Mouse (Mus musculus): ENCODE results near the gene Ugt1a10. TPM values are rescaled to one million over a fixed set of nuclear protein-coding genes. Genes with fewer than 3 reads are reported as not detected.

The Ugt1a10 gene
- polyA plus RNA-seq, 1 experiment from 2014 or later: not detected

DNA sequence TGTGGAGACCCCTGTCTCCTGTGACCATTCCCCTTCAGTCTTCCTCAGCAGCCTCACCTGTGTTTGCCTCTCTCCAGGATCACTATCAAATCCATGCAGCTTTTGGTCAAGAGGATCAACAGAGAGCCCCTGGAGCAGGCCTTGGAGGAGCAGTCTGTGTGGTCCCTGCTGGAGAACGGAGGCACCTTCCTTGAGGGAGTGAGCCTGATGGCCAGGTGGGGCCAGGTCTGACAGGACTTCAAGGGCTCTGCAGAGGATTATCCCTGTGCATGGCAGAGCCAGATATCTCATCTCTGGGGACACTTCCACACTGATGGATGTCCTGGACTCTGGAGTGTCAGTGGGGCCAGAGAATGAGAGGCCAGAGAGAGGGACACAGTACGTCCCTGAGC lies 200.3 kb downstream of the Ugt1a10 start:
- 0 out of 2 replicates have a peak, but pooled peaks cover 3% of the 10 kb centered on the region for H3K36me3 ChIP-seq (ENCODE audit: control insufficient read depth, insufficient read depth, low read length)
- WGBS: 59% methylated on average over 2 of the region's 2 CpGs
- H3K4me2 ChIP-seq (ENCODE audit: low read depth, low read length): no peak overlapping the region
- H3K27me3 ChIP-seq (ENCODE audit: control insufficient read depth, insufficient read depth, low read length): no peaks in the 10 kb centered on the region
- no peak overlapping the region for H3K4me3 ChIP-seq (ENCODE audit: low read depth, low read length)
- peaks cover 65% of the 10 kb centered on the region for H3K9me3 ChIP-seq (ENCODE audit: control insufficient read depth, low read length)
- H3K27ac ChIP-seq (ENCODE audit: low read depth, low read length): no peak overlapping the region
- H3K4me1 ChIP-seq (ENCODE audit: control insufficient read depth, insufficient read depth, low read length): no peaks in the 10 kb centered on the region
- no peak for ATAC-seq (ENCODE audit: low read depth)
- H3K9ac ChIP-seq (replicated peaks; ENCODE audit: low read depth, low read length): no peak overlapping the region

DNA sequence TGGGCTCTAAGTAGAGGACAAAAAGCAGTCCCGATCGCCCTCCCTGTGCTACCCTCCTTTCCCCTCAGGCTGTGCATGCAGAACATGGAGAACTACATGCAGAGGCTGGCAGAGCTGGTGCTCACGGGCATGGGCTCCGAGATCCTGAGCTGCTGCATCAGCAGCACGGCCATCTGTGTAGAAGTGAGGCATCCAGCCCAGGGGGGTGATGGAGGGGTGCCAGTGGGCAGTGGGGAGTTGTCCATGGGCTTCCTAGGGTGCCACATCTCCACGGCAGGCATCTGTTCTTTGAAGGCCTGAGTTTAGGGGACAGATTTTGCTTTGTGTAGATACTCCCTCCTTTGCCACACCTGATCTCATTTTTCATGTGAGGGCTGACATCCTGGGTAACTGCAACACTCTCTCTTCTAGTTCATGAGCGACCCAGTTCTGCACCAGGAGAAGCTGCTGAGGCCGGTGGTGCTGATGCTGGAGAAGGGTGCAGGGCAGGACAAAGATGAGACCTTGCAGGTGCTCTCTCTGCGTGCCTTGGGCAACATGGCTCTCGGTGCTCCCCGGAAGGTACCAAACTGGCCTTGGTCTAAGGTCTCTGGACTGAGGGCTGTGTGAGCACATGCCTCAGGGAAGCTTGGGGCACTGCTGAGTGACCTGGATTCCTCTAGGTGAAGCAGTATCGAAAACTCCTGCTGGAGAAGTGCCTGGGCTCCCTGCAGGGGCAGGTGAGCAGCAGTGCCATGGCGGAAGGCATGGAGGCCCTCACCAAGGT lies 201.0 kb downstream of the Ugt1a10 start:
- no peak overlapping the region for H3K27ac ChIP-seq (ENCODE audit: low read depth, low read length)
- H3K9ac ChIP-seq (replicated peaks; ENCODE audit: low read depth, low read length): no peak overlapping the region
- H3K36me3 ChIP-seq (ENCODE audit: control insufficient read depth, insufficient read depth, low read length): 0 out of 2 replicates have a peak, but pooled peaks cover 9% of the 10 kb centered on the region
- 81% methylated on average over 13 of the region's 13 CpGs for whole genome bisulfite sequencing
- H3K9me3 ChIP-seq (ENCODE audit: control insufficient read depth, low read length): peaks cover 58% of the 10 kb centered on the region
- H3K4me1 ChIP-seq (ENCODE audit: control insufficient read depth, insufficient read depth, low read length): no peaks in the 10 kb centered on the region
- H3K27me3 ChIP-seq (ENCODE audit: control insufficient read depth, insufficient read depth, low read length): no peaks in the 10 kb centered on the region
- no peak for ATAC-seq (ENCODE audit: low read depth)
- H3K4me3 ChIP-seq (ENCODE audit: low read depth, low read length): no peak overlapping the region
- no peak overlapping the region for H3K4me2 ChIP-seq (ENCODE audit: low read depth, low read length)

DNA sequence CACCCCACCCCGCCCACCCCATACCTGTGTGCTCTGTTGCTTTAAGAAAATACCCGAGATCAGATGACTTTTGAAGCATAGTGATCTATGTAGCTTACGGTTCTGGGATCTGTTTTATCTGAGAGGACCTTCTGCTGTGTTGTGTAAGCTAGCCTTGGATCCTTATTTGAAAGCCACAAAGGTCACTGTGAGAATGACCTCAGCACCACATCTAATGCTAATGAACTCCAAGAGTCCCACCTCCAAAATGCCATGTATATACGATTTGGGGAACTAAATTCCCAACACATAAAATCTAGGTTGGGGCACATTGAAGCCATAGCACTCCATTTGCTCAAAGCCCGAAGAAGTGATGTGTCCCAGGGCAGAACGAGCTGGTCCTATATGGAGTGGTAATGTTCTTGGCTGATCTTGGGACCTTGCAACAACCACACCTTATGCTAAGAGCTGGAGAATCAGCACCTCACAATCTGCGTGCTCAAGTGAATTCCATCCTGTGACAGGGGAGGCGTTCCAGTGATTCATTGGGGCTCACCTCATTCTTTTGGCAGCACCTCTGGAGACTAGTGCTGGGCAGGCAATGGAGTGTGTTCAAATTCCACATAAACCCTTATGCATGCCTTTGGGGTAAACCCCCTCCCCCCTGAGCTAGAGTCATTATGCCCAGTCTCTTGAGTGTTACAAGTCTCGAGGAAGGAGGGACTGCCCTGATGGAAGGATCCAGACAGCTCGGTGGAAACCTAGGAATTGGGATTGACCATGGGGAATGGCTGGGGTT lies 201.9 kb downstream of the Ugt1a10 start:
- 81% methylated on average over 10 of the region's 10 CpGs for WGBS
- no peak overlapping the region for H3K27ac ChIP-seq (ENCODE audit: low read depth, low read length)
- no peaks in the 10 kb centered on the region for H3K27me3 ChIP-seq (ENCODE audit: control insufficient read depth, insufficient read depth, low read length)
- 0 out of 2 replicates have a peak, but pooled peaks cover 9% of the 10 kb centered on the region for H3K36me3 ChIP-seq (ENCODE audit: control insufficient read depth, insufficient read depth, low read length)
- no peak overlapping the region for H3K9ac ChIP-seq (replicated peaks; ENCODE audit: low read depth, low read length)
- H3K4me3 ChIP-seq (ENCODE audit: low read depth, low read length): no peak overlapping the region
- no peak for ATAC-seq (ENCODE audit: low read depth)
- H3K4me2 ChIP-seq (ENCODE audit: low read depth, low read length): no peak overlapping the region
- peaks cover 54% of the 10 kb centered on the region for H3K9me3 ChIP-seq (ENCODE audit: control insufficient read depth, low read length)
- H3K4me1 ChIP-seq (ENCODE audit: control insufficient read depth, insufficient read depth, low read length): no peaks in the 10 kb centered on the region

DNA sequence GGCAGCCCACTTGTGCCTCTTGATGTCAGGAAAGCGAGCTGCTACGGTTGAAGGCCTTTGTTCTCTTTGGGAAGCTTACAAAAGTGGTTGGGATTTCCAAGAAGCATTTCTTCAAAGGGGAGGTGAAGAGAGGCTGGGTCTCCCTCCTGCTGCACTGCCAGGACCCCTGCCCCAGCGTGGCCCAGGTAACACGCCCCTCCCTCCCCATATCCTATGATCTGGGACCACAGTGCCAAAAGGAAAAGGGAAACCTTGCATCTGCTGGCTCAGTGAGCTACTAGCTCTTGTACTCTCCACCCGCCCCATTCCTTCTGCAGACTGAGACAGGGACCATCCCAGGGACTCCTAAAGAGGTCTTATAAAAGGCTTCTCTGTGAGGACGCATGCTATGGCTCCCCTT lies 202.5 kb downstream of the Ugt1a10 start:
- H3K9me3 ChIP-seq (ENCODE audit: control insufficient read depth, low read length): peaks cover 48% of the 10 kb centered on the region
- WGBS: 84% methylated on average over 6 of the region's 6 CpGs
- no peaks in the 10 kb centered on the region for H3K27me3 ChIP-seq (ENCODE audit: control insufficient read depth, insufficient read depth, low read length)
- H3K27ac ChIP-seq (ENCODE audit: low read depth, low read length): no peak overlapping the region
- H3K9ac ChIP-seq (replicated peaks; ENCODE audit: low read depth, low read length): no peak overlapping the region
- no peaks in the 10 kb centered on the region for H3K4me1 ChIP-seq (ENCODE audit: control insufficient read depth, insufficient read depth, low read length)
- H3K4me2 ChIP-seq (ENCODE audit: low read depth, low read length): no peak overlapping the region
- no peak overlapping the region for H3K4me3 ChIP-seq (ENCODE audit: low read depth, low read length)
- ATAC-seq (ENCODE audit: low read depth): no peak
- H3K36me3 ChIP-seq (ENCODE audit: control insufficient read depth, insufficient read depth, low read length): peaks cover 13% of the 10 kb centered on the region

DNA sequence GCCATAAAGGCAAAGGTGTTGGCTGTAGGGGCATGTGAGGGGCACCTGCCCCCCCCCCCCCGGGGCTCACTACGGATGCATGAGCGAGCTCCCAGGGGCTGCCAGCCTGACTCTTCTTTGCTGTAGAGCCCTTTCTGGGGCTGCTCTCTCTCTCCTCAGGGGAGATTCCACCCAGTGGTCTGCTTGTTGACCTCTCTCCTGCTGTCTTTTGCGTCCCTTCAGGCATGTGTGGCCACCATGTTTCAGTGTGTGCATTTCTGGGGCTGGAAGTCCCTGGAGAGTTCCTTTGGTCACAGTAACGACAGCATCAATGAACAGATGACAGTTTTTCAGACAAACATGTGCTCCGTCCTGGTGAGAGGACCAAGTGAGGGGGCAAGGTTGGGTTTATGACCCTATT lies 203.2 kb downstream of the Ugt1a10 start:
- no peak for ATAC-seq (ENCODE audit: low read depth)
- Histone ChIP-seq H3K4me1 (ENCODE audit: control insufficient read depth, insufficient read depth, low read length) (no peaks in the 10 kb centered on the region), H3K36me3 (ENCODE audit: control insufficient read depth, insufficient read depth, low read length) (peaks cover 20% of the 10 kb centered on the region), H3K9ac (replicated peaks; ENCODE audit: low read depth, low read length) (no peak overlapping the region), H3K9me3 (ENCODE audit: control insufficient read depth, low read length) (peaks cover 45% of the 10 kb centered on the region), H3K27me3 (ENCODE audit: control insufficient read depth, insufficient read depth, low read length) (no peaks in the 10 kb centered on the region), H3K4me3 (ENCODE audit: low read depth, low read length) (no peak overlapping the region), H3K27ac (ENCODE audit: low read depth, low read length) (no peak overlapping the region), H3K4me2 (ENCODE audit: low read depth, low read length) (no peak overlapping the region)
- 69% methylated on average over 6 of the region's 6 CpGs for WGBS

DNA sequence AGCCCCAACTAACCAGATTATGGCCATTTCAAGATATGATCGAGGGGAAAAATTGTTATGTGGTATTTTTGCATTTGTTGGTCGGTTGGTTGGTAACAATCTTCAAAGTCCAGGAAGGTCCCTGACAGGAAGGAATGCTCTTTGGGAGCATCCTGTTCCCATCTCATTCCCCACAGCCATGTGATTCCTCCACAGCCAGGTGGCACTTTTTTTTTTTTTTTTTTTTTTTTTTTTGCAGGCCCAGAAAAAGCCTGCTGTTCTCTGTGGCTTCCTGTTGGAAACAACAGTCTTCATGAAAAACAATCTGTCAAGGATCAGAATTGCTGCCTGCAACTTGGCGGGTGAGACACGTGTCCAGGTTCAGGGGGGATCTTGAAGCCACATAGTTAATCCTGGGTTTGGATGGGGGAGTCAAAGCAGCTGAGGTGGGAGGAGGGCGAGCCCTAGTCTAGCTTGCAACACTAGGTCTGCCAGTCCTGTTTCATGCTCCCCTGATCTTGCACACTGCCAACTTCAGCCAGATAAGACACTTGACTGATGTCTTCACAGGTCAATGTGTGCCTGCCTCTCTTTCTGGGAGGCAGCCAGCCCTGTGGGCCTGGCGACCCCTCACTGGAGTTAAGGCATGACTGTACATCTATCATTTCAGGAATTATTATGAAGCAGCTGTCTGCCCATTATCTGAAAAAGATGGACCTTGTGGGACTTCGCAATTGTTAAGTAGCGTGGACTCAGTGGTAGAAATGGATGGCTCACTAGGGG lies 203.9 kb downstream of the Ugt1a10 start:
- Histone ChIP-seq H3K9me3 (ENCODE audit: control insufficient read depth, low read length) (peaks cover 40% of the 10 kb centered on the region), H3K27me3 (ENCODE audit: control insufficient read depth, insufficient read depth, low read length) (no peaks in the 10 kb centered on the region), H3K4me1 (ENCODE audit: control insufficient read depth, insufficient read depth, low read length) (no peaks in the 10 kb centered on the region), H3K4me3 (ENCODE audit: low read depth, low read length) (no peak overlapping the region), H3K4me2 (ENCODE audit: low read depth, low read length) (no peak overlapping the region), H3K9ac (replicated peaks; ENCODE audit: low read depth, low read length) (no peak overlapping the region), H3K36me3 (ENCODE audit: control insufficient read depth, insufficient read depth, low read length) (peaks cover 27% of the 10 kb centered on the region), H3K27ac (ENCODE audit: low read depth, low read length) (no peak overlapping the region)
- WGBS: 77% methylated on average over 8 of the region's 8 CpGs
- peak; percentile 4; the same call in 1 of the 2 replicates for ATAC-seq (ENCODE audit: low read depth)

DNA sequence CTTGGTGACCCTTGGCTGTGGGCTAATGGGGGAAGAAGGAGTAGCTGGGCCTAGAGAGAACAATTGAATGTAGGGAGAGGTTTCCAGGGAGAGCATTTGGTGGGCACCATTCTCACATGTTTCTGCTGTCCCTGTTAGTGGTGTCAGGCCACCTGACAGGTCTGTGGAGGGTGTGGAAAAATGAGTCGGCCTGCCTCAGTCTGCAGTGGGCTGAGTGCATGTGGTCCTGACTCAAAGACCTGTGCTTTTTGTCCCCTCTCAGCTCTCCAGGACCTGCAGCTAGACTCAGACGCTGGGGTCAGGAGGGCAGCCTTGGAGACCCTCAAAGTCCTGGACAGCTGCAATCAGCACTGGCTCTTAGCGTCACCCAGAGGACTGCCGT lies 204.4 kb downstream of the Ugt1a10 start:
- 79% methylated on average over 4 of the region's 4 CpGs for WGBS
- no peaks in the 10 kb centered on the region for H3K27me3 ChIP-seq (ENCODE audit: control insufficient read depth, insufficient read depth, low read length)
- no peak overlapping the region for H3K4me3 ChIP-seq (ENCODE audit: low read depth, low read length)
- H3K4me2 ChIP-seq (ENCODE audit: low read depth, low read length): no peak overlapping the region
- no peak overlapping the region for H3K9ac ChIP-seq (replicated peaks; ENCODE audit: low read depth, low read length)
- H3K36me3 ChIP-seq (ENCODE audit: control insufficient read depth, insufficient read depth, low read length): peaks cover 33% of the 10 kb centered on the region
- H3K4me1 ChIP-seq (ENCODE audit: control insufficient read depth, insufficient read depth, low read length): no peaks in the 10 kb centered on the region
- H3K9me3 ChIP-seq (ENCODE audit: control insufficient read depth, low read length): peaks cover 36% of the 10 kb centered on the region
- ATAC-seq (ENCODE audit: low read depth): peak; percentile 2; the same call in 1 of the 2 replicates
- H3K27ac ChIP-seq (ENCODE audit: low read depth, low read length): no peak overlapping the region

GRCm38 (mm10) chr1:88260114-88260513 lies 204.9 kb downstream of the Ugt1a10 start:
- peak; percentile 9 for ATAC-seq (ENCODE audit: low read depth)
- peaks cover 31% of the 10 kb centered on the region for H3K9me3 ChIP-seq (ENCODE audit: control insufficient read depth, low read length)
- peaks cover 38% of the 10 kb centered on the region for H3K36me3 ChIP-seq (ENCODE audit: control insufficient read depth, insufficient read depth, low read length)
- H3K9ac ChIP-seq (replicated peaks; ENCODE audit: low read depth, low read length): no peak overlapping the region
- WGBS: 77% methylated on average over 6 of the region's 6 CpGs
- H3K27me3 ChIP-seq (ENCODE audit: control insufficient read depth, insufficient read depth, low read length): no peaks in the 10 kb centered on the region
- H3K4me1 ChIP-seq (ENCODE audit: control insufficient read depth, insufficient read depth, low read length): no peaks in the 10 kb centered on the region
- H3K27ac ChIP-seq (ENCODE audit: low read depth, low read length): no peak overlapping the region
- no peak overlapping the region for H3K4me3 ChIP-seq (ENCODE audit: low read depth, low read length)
- H3K4me2 ChIP-seq (ENCODE audit: low read depth, low read length): no peak overlapping the region
